9 mouse cellular contexts compared by ENCODE assay signal in the genomic region with DNA sequence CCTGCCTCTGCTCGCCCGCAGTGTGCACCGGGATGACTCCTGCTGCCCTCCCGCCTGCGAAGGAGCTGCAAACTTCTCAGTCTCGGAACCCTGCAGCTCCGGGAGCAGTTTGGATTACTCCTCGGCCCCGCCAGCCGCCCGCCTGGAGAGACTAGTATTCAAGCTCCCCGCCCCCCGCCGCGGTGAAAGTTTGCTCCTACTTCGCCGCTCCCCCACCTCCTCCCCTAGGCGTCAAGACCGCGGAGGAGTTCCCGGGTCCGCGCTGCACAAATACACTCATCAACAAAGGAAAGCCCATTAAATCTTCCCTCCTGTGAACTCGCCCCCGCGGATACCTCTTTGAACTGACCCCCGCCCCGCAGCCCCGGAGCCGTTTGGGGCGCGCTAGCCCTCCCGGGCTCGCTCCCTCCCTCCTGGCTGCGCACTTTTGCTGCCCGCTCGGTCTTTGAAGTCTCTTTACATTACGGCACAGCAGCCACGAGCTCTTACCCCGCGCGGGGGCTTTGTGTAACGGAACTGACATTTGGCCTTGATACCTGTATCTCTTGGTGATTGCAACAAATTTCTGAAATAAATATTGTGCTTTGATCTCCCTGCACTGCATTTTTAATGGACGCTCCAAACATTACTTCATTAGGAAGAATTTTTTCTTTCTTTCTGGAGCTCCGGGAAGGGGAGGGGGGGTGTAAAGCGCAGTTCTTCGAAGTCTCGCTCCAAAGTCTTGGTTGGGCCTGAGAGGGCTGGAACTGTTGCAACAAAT. TPM values are rescaled to one million over a fixed set of nuclear protein-coding genes. Genes with fewer than 3 reads are reported as not detected.
DNase-seq lines count a peak whose midpoint lies in the region; ATAC-seq and TF ChIP-seq lines count a peak whose summit lies in the region.
"Had no signal": no experiment of that assay in that cellular context is flagged by ENCODE, and none has a peak within 500 bp of the region (broad histone marks: within the 10 kb centered on the region; RNA-seq: fewer than 3 reads in every experiment).

No protein-coding gene starts in this region.

- DNase-seq in B cell, adult 2 months: peak; percentile 7 to 13
- peak; percentile 76 for DNase-seq in ES-E14 (ENCODE audit: low read depth, low spot score)
- peak; percentile 7 for DNase-seq in kidney, adult 11 months
- peak; percentile 66 for DNase-seq in lung, embryonic 14.5 days
- DNase-seq in retina, embryonic 14.5 days (ENCODE audit: low spot score): peak; percentile 43
- no peak for DNase-seq in T-cell, adult 2 months (ENCODE audit: low spot score)
- no peak for DNase-seq in spleen, postnatal 36 days (ENCODE audit: low spot score in 2 of 2)

- peaks cover 0 to 14% of the 10 kb centered on the region in 2 experiments; a peak in 3 of 4 replicates for H3K4me1 ChIP-seq in ES-E14 (ENCODE audit: control insufficient read depth in 2 of 2, insufficient read depth in 2 of 2, low read length in 2 of 2, poor library complexity in 1 of 2)
- H3K4me1 ChIP-seq in forebrain, embryonic 13.5 days: peaks cover 49% of the 10 kb centered on the region
- H3K4me1 ChIP-seq in lung, embryonic 14.5 days (ENCODE audit: insufficient read depth): 0 out of 2 replicates have a peak, but pooled peaks cover 4% of the 10 kb centered on the region

- H3K27me3 ChIP-seq in forebrain, embryonic 13.5 days: peaks cover 76% of the 10 kb centered on the region
- H3K27me3 ChIP-seq in lung, embryonic 14.5 days (ENCODE audit: insufficient read depth, low read length): peaks cover 45% of the 10 kb centered on the region

- H3K36me3 ChIP-seq in ES-E14 (ENCODE audit: control insufficient read depth, insufficient read depth, low read length, poor library complexity, severe bottlenecking): no peaks in the 10 kb centered on the region
- H3K36me3 ChIP-seq in forebrain, embryonic 13.5 days (ENCODE audit: poor library complexity, severe bottlenecking): no peaks in the 10 kb centered on the region
- no peaks in the 10 kb centered on the region for H3K36me3 ChIP-seq in lung, embryonic 14.5 days (ENCODE audit: insufficient read depth)

- no peak overlapping the region for H3K27ac ChIP-seq in ES-E14 (ENCODE audit: insufficient read depth, low read depth, low read length, poor library complexity, severe bottlenecking)
- no peak overlapping the region for H3K27ac ChIP-seq in forebrain, embryonic 13.5 days
- no peak overlapping the region for H3K27ac ChIP-seq in lung, embryonic 14.5 days (ENCODE audit: low read depth)
- H3K27ac ChIP-seq: macrophage had no signal

- peak overlapping the region; percentile 32 to 40 for H3K4me3 ChIP-seq in ES-E14 (ENCODE audit: insufficient read depth in 1 of 2, low read depth in 1 of 2, low read length in 2 of 2, poor library complexity in 1 of 2, severe bottlenecking in 1 of 2)
- H3K4me3 ChIP-seq in forebrain, embryonic 13.5 days: peak overlapping the region; percentile 42
- peak overlapping the region; percentile 47 for H3K4me3 ChIP-seq in lung, embryonic 14.5 days (ENCODE audit: low read depth, low read length)

- no peak for ATAC-seq in forebrain, embryonic 13.5 days
- peak; percentile 26; the same call in 1 of the 2 replicates for ATAC-seq in lung, embryonic 14.5 days (ENCODE audit: insufficient read depth)

- under 1% methylated on average over 48 of the region's 48 CpGs for WGBS in forebrain, embryonic 13.5 days
- under 1% methylated on average over 48 of the region's 48 CpGs for WGBS in lung, embryonic 14.5 days

- no peak overlapping the region for H3K9ac ChIP-seq in ES-E14 (ENCODE audit: insufficient read depth, low read depth, low read length, poor library complexity, severe bottlenecking)
- H3K9ac ChIP-seq in forebrain, embryonic 13.5 days: peak overlapping the region; percentile 50; the same call in 1 of the 2 replicates
- peak overlapping the region; percentile 53 for H3K9ac ChIP-seq in lung, embryonic 14.5 days

- H3K4me2 ChIP-seq in forebrain, embryonic 13.5 days: peak overlapping the region; percentile 70
- peak overlapping the region; percentile 92 for H3K4me2 ChIP-seq in lung, embryonic 14.5 days

- TF ChIP-seq CTCF in lung, embryonic 14.5 days (IDR thresholded peaks at IDR 0.05; ENCODE audit: low read depth): no peak

- H3K9me3 ChIP-seq in ES-E14 (ENCODE audit: control insufficient read depth, insufficient read depth, low read depth, low read length): no peaks in the 10 kb centered on the region
- no peaks in the 10 kb centered on the region for H3K9me3 ChIP-seq in forebrain, embryonic 13.5 days (replicated peaks)
- no peaks in the 10 kb centered on the region for H3K9me3 ChIP-seq in lung, embryonic 14.5 days (ENCODE audit: low read depth, low read length)

- in situ Hi-C loops in ES-E14 (cut with MboI; ENCODE audit: low sequenced_read_pairs in 2 of 2, unreplicated experiment in 2 of 2): loop anchor here (5.0 to 25.0 kb wide), 5 partner anchors 93 to 1063 kb away; a partner anchor contains a TSS

TF ChIP-seq in ES-E14, 5 proteins besides CTCF, POLR2A, EP300 and RAD21:
- TF ChIP-seq CHD2 (IDR thresholded peaks at IDR 0.05; ENCODE audit: low read depth, low read length) (no peak), ZNF384 (IDR thresholded peaks at IDR 0.05; ENCODE audit: low read depth, low read length) (no peak), ZC3H11A (IDR thresholded peaks at IDR 0.05; ENCODE audit: borderline replicate concordance, low read depth, low read length) (no peak), HCFC1 (IDR thresholded peaks at IDR 0.05; ENCODE audit: borderline replicate concordance, insufficient read depth, low read length) (0 out of 2 replicates have a peak, but pooled peaks have one; percentile 31), MAFK (IDR thresholded peaks at IDR 0.05; ENCODE audit: insufficient read depth, low read depth, low read length) (no peak)

RNA-seq across cellular contexts. Expression of a gene that starts 2.7 kb away (rescaled TPM):
- 2.0 TPM in 2 replicates for total RNA-seq in ES-E14 (2012; rRNA removed)
- polyA plus RNA-seq in forebrain, embryonic 13.5 days (2015; fragmentation: Nextera tagmentation; extraction: Ambion mirVana): 3.6 and 5.6 TPM in 2 replicates
- 9.6 and 12.3 TPM in 2 replicates for polyA plus RNA-seq in lung, embryonic 14.5 days (2014; fragmentation: Nextera tagmentation; extraction: Ambion mirVana)
- polyA plus RNA-seq: macrophage had no signal

RNA-seq across cellular contexts. Expression of a gene that starts 36.6 kb away (rescaled TPM):
- total RNA-seq in ES-E14 (2012; rRNA removed): 0.26 TPM in 1 of 2 replicates, not detected in the other
- polyA plus RNA-seq in forebrain, embryonic 13.5 days (2015; fragmentation: Nextera tagmentation; extraction: Ambion mirVana): 2.2 and 2.8 TPM in 2 replicates
- 6.1 and 6.2 TPM in 2 replicates for polyA plus RNA-seq in lung, embryonic 14.5 days (2014; fragmentation: Nextera tagmentation; extraction: Ambion mirVana)
- polyA plus RNA-seq: macrophage had no signal

Comparison
In these comparisons a context has a peak if more than half of its experiments do, and no peak if none do; other contexts are left out.
1. DNase-seq: peak in B cell, adult 2 months (2 of 2), ES-E14 (single experiment), kidney, adult 11 months (single experiment), lung, embryonic 14.5 days (single experiment) and retina, embryonic 14.5 days (single experiment); none in T-cell, adult 2 months (single experiment) and spleen, postnatal 36 days (0 of 2).
2. Peak in every context shown above with its lines, with median percentiles within 50 percentile points of each other: H3K4me3 ChIP-seq.